Mouse (Mus musculus) hindbrain, postnatal 0 days (tissue): Measurements from ENCODE around the gene Gskip. TPM values are rescaled to one million over a fixed set of nuclear protein-coding genes. Genes with fewer than 3 reads are reported as not detected.

ENCODE experiments used
- ATAC-seq: fragments of 200-750 bp; cut with Nextera tagmentation; 2 replicates; pipeline ENCODE4 v1.8.0; 2017; ENCODE audit warnings: mild to moderate bottlenecking, moderate TSS enrichment, moderate library complexity
- DNase-seq: peaks from one replicate; pipeline ENCODE4 v3.0.0-alpha.2; 2015; ENCODE audit warnings: low spot score
- H3K27ac ChIP-seq: fragments of 300-500 bp; sonication (generic); 2 replicates; pipeline ENCODE4 v1.5.1; 2014; ENCODE audit warnings: mild to moderate bottlenecking
- H3K27me3 ChIP-seq: fragments of 300-500 bp; sonication (generic); 2 replicates; pipeline ENCODE4 v1.6.1; 2014; ENCODE audit warnings: low read length, mixed read lengths; ENCODE audit not compliant: insufficient read depth
- H3K36me3 ChIP-seq: fragments of 300-500 bp; sonication (generic); 2 replicates; pipeline ENCODE4 v1.6.1; 2014; ENCODE audit warnings: low read length, mixed read lengths; ENCODE audit not compliant: insufficient read depth
- H3K4me1 ChIP-seq: fragments of 300-500 bp; sonication (generic); 2 replicates; pipeline ENCODE4 v1.6.1; 2014; ENCODE audit warnings: antibody characterized with exemption, low read length, mixed read lengths; ENCODE audit not compliant: insufficient read depth
- H3K4me2 ChIP-seq: fragments of 300-500 bp; sonication (generic); 2 replicates; pipeline ENCODE4 v1.6.1; 2014; ENCODE audit warnings: low read depth, mild to moderate bottlenecking, low read length, moderate library complexity, mixed read lengths
- H3K4me3 ChIP-seq: fragments of 300-500 bp; sonication (generic); 2 replicates; pipeline ENCODE4 v1.5.1; 2014; ENCODE audit warnings: low read length
- H3K9ac ChIP-seq: fragments of 300-500 bp; sonication (generic); replicated peaks from 2 replicates; pipeline ENCODE4 v1.6.1; 2014; ENCODE audit warnings: mild to moderate bottlenecking, low read length, moderate library complexity, mixed read lengths
- H3K9me3 ChIP-seq: fragments of 300-500 bp; sonication (generic); 2 replicates; pipeline ENCODE4 v1.6.1; 2016; ENCODE audit warnings: low read length, mixed read lengths
- CTCF ChIP-seq: IDR thresholded peaks from 2 replicates; pipeline ENCODE4 v1.5.1; 2016; ENCODE audit warnings: antibody characterized with exemption, control low read depth, low read depth
- WGBS: fragments of 180-500 bp; shearing (Covaris S2); extraction: QIAGEN DNeasy Blood & Tissue Kit; methylation state at CpG from one replicate; pipeline ENCODE4 v1.1.7; 2014; 5-methylcytosine and 5-hydroxymethylcytosine counted together
- polyA plus RNA-seq: library from polyadenylated mRNA; unstranded; fragments of >200 nt; fragmentation: Nextera tagmentation; extraction: Ambion mirVana; gene quantifications from 2 replicates; pipeline ENCODE4 v1.2.1, GENCODE M21; 2015
- total RNA-seq: library from RNA; depleted of rRNA; stranded (reverse); fragments of >200 nt; gene quantifications from 2 replicates; pipeline ENCODE4 v1.2.3, GENCODE M21; 2014

The Gskip gene
- total and polyA plus RNA-seq, 2 experiments from 2014 or later, result 12.1 to 19.8 TPM

DNA sequence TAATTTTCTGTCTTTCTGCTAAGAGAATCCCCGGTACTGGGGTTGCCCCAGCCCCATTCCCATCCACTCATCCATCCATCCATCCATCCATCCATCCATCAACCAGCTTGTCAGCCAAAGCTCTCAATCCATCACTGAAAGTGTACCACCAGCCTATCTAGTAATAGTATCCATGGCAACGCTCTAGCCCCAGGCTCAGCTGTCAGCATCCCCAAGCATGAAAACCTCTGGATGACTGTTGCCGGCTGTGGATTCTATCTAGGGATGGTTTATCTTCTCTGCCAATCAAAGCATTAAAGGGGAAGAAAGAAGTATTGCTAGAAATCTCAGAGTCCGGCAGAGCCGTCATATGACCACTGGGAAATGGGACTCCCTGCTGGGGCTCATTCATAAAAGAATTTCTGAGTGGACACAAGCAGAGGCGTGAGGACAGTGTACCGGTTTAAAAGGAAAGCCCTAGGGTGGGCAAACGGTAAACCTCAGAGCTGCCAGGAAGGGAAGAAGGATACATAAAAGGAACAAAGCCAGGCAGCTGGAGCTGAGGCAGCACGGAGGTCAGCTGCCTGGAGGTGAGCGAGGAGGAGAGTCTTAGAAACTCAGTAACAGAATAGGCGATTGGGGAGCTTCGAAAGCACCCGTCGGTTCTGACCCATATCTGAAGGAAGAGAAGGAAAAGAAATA lies 37.0 kb downstream of the Gskip start:
- no peaks in the 10 kb centered on the region for H3K27me3 ChIP-seq
- H3K4me2 ChIP-seq, result 0 out of 2 replicates have a peak overlapping the region, but pooled peaks have one; percentile 16
- ATAC-seq (peak; percentile 41; the same call in 1 of the 2 replicates), DNase-seq (peak; percentile 60)
- peaks cover 6% of the 10 kb centered on the region; the same call in 1 of the 2 replicates for H3K4me1 ChIP-seq
- WGBS, result 28% methylated on average over 14 of the region's 14 CpGs
- H3K9me3 ChIP-seq, result no peaks in the 10 kb centered on the region
- H3K27ac ChIP-seq, result peak overlapping the region; percentile 51; the same call in 1 of the 2 replicates
- no peak overlapping the region for H3K9ac ChIP-seq
- TF ChIP-seq CTCF, result no peak
- no peak overlapping the region for H3K4me3 ChIP-seq
- H3K36me3 ChIP-seq, result no peaks in the 10 kb centered on the region

DNA sequence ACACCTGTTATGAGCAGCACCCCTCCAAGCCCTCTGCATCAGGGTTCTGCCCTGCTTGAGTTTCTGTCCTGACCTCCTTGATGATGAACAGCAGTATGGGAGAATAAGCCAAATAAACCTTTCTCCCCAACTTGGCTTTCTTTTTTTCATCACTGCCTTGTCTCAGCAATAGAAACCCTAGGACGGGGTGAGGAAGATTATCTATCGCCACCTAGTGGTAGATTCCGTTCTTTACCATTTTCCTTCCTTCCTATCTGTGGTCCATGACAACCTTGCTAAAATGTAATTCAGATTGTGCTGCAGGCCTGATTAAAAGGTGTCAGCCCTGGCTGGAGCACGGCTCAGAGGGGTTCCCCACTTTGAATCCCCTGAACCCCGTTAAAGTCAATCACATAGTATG lies 38.0 kb downstream of the Gskip start:
- ATAC-seq (peak; percentile 65), DNase-seq (peak; percentile 85)
- Histone ChIP-seq H3K9ac (no peak overlapping the region), H3K4me1 (peaks cover 6% of the 10 kb centered on the region; the same call in 1 of the 2 replicates), H3K4me3 (no peak overlapping the region), H3K27ac (no peak overlapping the region), H3K4me2 (no peak overlapping the region), H3K27me3 (no peaks in the 10 kb centered on the region), H3K36me3 (no peaks in the 10 kb centered on the region), H3K9me3 (no peaks in the 10 kb centered on the region)
- TF ChIP-seq CTCF, result peak; percentile 86
- WGBS, result 3% methylated on average over 5 of the region's 5 CpGs

DNA sequence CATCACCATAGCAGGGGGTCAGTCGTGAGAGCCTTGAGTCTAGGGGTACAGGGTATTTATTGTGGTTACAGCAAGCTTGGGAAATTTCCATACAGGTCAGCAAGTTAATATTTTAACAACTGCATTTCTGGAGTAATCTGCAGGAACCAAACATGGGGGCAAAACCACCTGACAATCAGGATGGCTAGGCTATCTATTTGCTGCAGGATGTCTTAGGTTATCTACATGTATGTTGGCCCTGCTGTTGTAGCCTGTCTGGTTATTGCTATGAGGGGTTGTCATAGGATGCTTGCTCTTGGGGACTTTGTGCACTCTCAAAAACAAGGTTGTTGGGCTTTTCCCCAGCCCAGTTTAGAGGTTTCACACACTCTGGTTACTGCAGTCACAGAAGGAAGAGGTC lies 40.0 kb downstream of the Gskip start:
- no peak for DNase-seq
- WGBS, result 46% methylated on average over 1 of the region's 1 CpGs
- Histone ChIP-seq H3K4me2 (no peak overlapping the region), H3K36me3 (no peaks in the 10 kb centered on the region), H3K27me3 (no peaks in the 10 kb centered on the region), H3K4me3 (no peak overlapping the region), H3K4me1 (peaks cover 6% of the 10 kb centered on the region; the same call in 1 of the 2 replicates), H3K9ac (no peak overlapping the region), H3K27ac (no peak overlapping the region), H3K9me3 (no peaks in the 10 kb centered on the region)
- no peak for TF ChIP-seq CTCF
- ATAC-seq, result no peak

DNA sequence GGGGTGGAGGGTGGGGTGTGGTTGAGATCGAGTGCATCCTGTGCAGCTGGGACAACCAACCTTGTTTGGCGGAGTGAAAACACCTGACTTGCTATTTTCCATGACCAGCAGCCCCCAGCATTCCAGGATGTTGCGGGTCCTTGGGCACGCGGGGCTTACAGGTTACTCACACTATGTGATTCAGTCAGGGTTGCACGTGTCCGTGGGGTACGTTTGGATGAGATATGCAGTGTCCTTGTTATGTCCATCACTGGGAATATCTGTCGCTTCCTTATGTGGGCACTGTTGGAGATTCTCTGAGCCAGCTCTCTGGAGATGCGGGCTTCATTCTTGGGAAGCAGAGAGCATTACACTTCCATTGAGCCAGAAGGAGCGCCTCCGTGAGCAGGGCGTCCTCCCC lies 41.1 kb downstream of the Gskip start:
- ATAC-seq, result no peak
- TF ChIP-seq CTCF, result no peak
- H3K9ac ChIP-seq, result no peak overlapping the region
- H3K36me3 ChIP-seq, result no peaks in the 10 kb centered on the region
- no peak overlapping the region for H3K4me2 ChIP-seq
- H3K27me3 ChIP-seq, result no peaks in the 10 kb centered on the region
- no peak overlapping the region for H3K27ac ChIP-seq
- no peaks in the 10 kb centered on the region for H3K9me3 ChIP-seq
- no peak for DNase-seq
- no peak overlapping the region for H3K4me3 ChIP-seq
- WGBS, result 82% methylated on average over 13 of the region's 13 CpGs
- peaks cover 6% of the 10 kb centered on the region; the same call in 1 of the 2 replicates for H3K4me1 ChIP-seq

DNA sequence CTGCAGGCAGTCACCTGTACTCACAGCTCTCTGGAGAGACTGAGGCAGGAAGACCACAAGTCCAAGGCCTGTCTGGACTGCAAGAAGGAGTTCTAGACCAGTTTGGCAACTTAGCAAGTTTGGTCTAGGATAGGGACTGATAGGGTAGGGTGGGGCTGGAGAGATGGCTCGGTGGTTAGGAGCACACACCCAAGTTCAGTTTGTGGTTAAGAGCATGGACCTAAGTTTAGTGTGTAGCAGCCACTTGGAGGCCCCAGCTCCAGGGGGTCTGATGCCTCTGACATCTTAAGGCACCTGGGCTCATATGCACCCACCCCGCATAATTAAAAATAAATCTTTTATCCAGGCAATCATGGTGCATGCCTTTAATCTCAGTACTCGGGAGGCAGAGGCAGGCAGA lies 42.6 kb downstream of the Gskip start:
- Histone ChIP-seq H3K9me3 (no peaks in the 10 kb centered on the region), H3K27me3 (no peaks in the 10 kb centered on the region), H3K36me3 (no peaks in the 10 kb centered on the region), H3K4me2 (no peak overlapping the region), H3K9ac (no peak overlapping the region), H3K4me1 (no peaks in the 10 kb centered on the region), H3K27ac (no peak overlapping the region), H3K4me3 (no peak overlapping the region)
- DNase-seq (no peak), ATAC-seq (no peak)
- TF ChIP-seq CTCF, result no peak
- 91% methylated on average over 3 of the region's 3 CpGs for WGBS

DNA sequence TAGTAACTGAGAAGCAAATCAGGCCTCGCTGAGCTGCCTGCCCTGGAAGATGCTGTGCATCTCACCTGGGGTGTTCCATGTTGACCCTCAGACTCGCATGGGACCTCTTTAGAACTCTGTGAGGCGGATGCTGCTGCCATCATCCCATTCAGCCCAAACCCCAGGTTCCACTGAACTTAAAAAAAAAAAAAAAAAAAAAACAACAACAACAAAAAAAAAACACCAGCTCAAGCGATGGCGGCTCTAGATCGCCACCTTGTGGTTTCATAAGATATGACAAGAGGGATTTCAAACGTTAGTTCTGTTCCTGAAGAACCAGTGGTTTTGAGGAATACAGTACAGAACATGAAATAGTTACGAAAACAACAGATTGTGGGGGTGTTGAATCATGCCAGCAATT lies 43.3 kb downstream of the Gskip start:
- Histone ChIP-seq H3K27ac (no peak overlapping the region), H3K4me1 (no peaks in the 10 kb centered on the region), H3K9me3 (no peaks in the 10 kb centered on the region), H3K36me3 (no peaks in the 10 kb centered on the region), H3K9ac (no peak overlapping the region), H3K4me2 (no peak overlapping the region), H3K4me3 (no peak overlapping the region), H3K27me3 (no peaks in the 10 kb centered on the region)
- ATAC-seq, result no peak
- DNase-seq, result peak; percentile 81
- 26% methylated on average over 8 of the region's 8 CpGs for WGBS
- peak; percentile 87 for TF ChIP-seq CTCF

DNA sequence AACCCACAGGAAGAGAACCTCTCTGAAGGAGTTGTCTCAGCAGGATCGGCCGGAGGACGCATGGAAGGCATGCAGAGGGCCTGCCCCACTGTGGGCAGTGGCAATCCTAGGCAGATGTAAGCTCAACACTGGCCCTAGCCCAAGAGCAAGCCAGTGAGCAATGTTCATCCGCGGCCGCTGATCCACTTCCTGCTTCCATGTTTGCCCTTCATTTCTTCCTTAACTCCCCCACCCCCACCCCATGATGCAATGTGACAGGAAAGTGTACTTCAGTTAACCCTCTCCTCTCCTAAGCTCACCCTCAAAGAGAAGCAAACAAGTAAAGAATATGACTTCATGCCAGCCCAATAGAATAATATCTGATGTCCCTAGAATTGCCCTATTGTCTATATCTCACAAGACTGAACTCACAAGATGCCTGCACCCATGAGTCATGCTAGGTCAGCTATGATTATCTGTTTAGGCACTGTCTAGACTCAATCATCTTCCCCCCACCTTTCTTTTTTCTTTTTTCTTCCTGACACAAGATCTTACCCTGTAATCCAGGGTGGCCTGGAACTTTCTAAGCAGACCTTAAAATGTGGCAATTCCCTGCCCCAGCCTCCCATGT lies 46.3 kb downstream of the Gskip start:
- H3K27me3 ChIP-seq, result no peaks in the 10 kb centered on the region
- no peak for TF ChIP-seq CTCF
- no peaks in the 10 kb centered on the region for H3K4me1 ChIP-seq
- H3K4me3 ChIP-seq, result no peak overlapping the region
- no peak overlapping the region for H3K9ac ChIP-seq
- ATAC-seq (no peak), DNase-seq (no peak)
- no peaks in the 10 kb centered on the region for H3K9me3 ChIP-seq
- 76% methylated on average over 6 of the region's 6 CpGs for WGBS
- H3K36me3 ChIP-seq, result no peaks in the 10 kb centered on the region
- H3K4me2 ChIP-seq, result no peak overlapping the region
- H3K27ac ChIP-seq, result no peak overlapping the region
